Mouse (Mus musculus) forebrain, embryonic 11.5 days (tissue): Measurements from ENCODE around the gene Cdk2ap2. TPM values are rescaled to one million over a fixed set of nuclear protein-coding genes. Genes with fewer than 3 reads are reported as not detected.

Experiments
- ATAC-seq: fragments of 200-750 bp; cut with Nextera tagmentation; replicated peaks from 2 replicates; pipeline ENCODE4 v1.8.0; 2017; ENCODE audit warnings: moderate TSS enrichment; ENCODE audit not compliant: low FRiP score
- DNase-seq: peaks from one replicate; pipeline ENCODE4 v3.0.0-alpha.2; 2017; ENCODE audit warnings: low spot score
- H3K27ac ChIP-seq: fragments of 300-500 bp; sonication (generic); 2 replicates; pipeline ENCODE4 v1.5.1; 2014; ENCODE audit warnings: low read depth, low read length
- H3K27me3 ChIP-seq: fragments of 300-500 bp; sonication (generic); 2 replicates; pipeline ENCODE4 v1.6.1; 2014; ENCODE audit warnings: mild to moderate bottlenecking, low read length, mixed read lengths; ENCODE audit not compliant: control insufficient read depth, insufficient read depth
- H3K36me3 ChIP-seq: fragments of 300-500 bp; sonication (generic); 2 replicates; pipeline ENCODE4 v1.6.1; 2014; ENCODE audit warnings: mild to moderate bottlenecking, low read length, moderate library complexity, mixed read lengths; ENCODE audit not compliant: control insufficient read depth, insufficient read depth
- H3K4me1 ChIP-seq: fragments of 300-500 bp; sonication (generic); replicated peaks from 2 replicates; pipeline ENCODE4 v1.6.1; 2014; ENCODE audit warnings: low read length, mixed read lengths; ENCODE audit not compliant: control insufficient read depth, insufficient read depth
- H3K4me2 ChIP-seq: fragments of 300-500 bp; sonication (generic); 2 replicates; pipeline ENCODE4 v1.6.1; 2014; ENCODE audit warnings: low read depth, mild to moderate bottlenecking, low read length, moderate library complexity, mixed read lengths; ENCODE audit not compliant: severe bottlenecking
- H3K4me3 ChIP-seq: fragments of 300-500 bp; sonication (generic); 2 replicates; pipeline ENCODE4 v1.5.1; 2014; ENCODE audit warnings: low read depth, low read length
- H3K9ac ChIP-seq: fragments of 300-500 bp; sonication (generic); 2 replicates; pipeline ENCODE4 v1.6.1; 2014; ENCODE audit warnings: low read length
- H3K9me3 ChIP-seq: fragments of 300-500 bp; sonication (generic); 2 replicates; pipeline ENCODE4 v1.6.1; 2016; ENCODE audit warnings: low read length, mixed read lengths; ENCODE audit not compliant: control insufficient read depth
- WGBS: fragments of 180-500 bp; shearing (Covaris S2); extraction: QIAGEN DNeasy Blood & Tissue Kit; methylation state at CpG from one replicate; pipeline ENCODE4 v1.1.7; 2014; 5-methylcytosine and 5-hydroxymethylcytosine counted together
- polyA plus RNA-seq: library from polyadenylated mRNA; unstranded; fragments of >200 nt; fragmentation: Nextera tagmentation; extraction: Ambion mirVana; gene quantifications from 2 replicates; pipeline ENCODE4 v1.2.1, GENCODE M21; 2014

Gene Cdk2ap2
- polyA plus RNA-seq, 1 experiment from 2014 or later = 73.6 TPM

GRCm38 (mm10) chr19:4072706-4073424, 24.1 kb upstream of the Cdk2ap2 start:
- no peak for DNase-seq
- no peak for ATAC-seq
- no peak overlapping the region for H3K9ac ChIP-seq
- no peaks in the 10 kb centered on the region for H3K4me1 ChIP-seq
- WGBS = 74% methylated on average over 6 of the region's 6 CpGs
- H3K36me3 ChIP-seq = no peaks in the 10 kb centered on the region
- no peak overlapping the region for H3K4me2 ChIP-seq
- H3K9me3 ChIP-seq = no peaks in the 10 kb centered on the region
- no peak overlapping the region for H3K27ac ChIP-seq
- no peaks in the 10 kb centered on the region for H3K27me3 ChIP-seq
- no peak overlapping the region for H3K4me3 ChIP-seq

GRCm38 (mm10) chr19:4075531-4075930, 21.5 kb upstream of the Cdk2ap2 start:
- Histone ChIP-seq H3K9ac (no peak overlapping the region), H3K27me3 (no peaks in the 10 kb centered on the region), H3K27ac (no peak overlapping the region), H3K36me3 (no peaks in the 10 kb centered on the region), H3K4me3 (no peak overlapping the region), H3K4me2 (no peak overlapping the region), H3K4me1 (no peaks in the 10 kb centered on the region), H3K9me3 (no peaks in the 10 kb centered on the region)
- no peak for DNase-seq
- ATAC-seq = no peak
- WGBS = 88% methylated on average over 1 of the region's 1 CpGs

GRCm38 (mm10) chr19:4079594-4079993, 17.4 kb upstream of the Cdk2ap2 start:
- Histone ChIP-seq H3K4me2 (no peak overlapping the region), H3K4me3 (no peak overlapping the region), H3K9me3 (no peaks in the 10 kb centered on the region), H3K4me1 (no peaks in the 10 kb centered on the region), H3K27me3 (no peaks in the 10 kb centered on the region), H3K27ac (no peak overlapping the region), H3K36me3 (no peaks in the 10 kb centered on the region), H3K9ac (no peak overlapping the region)
- no peak for ATAC-seq
- WGBS = 83% methylated on average over 1 of the region's 1 CpGs
- peak; percentile 17 for DNase-seq

GRCm38 (mm10) chr19:4080511-4081009, 16.4 kb upstream of the Cdk2ap2 start:
- peak; percentile 42 for DNase-seq

GRCm38 (mm10) chr19:4081394-4081793, 15.6 kb upstream of the Cdk2ap2 start, which contains the start of gene Cabp2:
TSS of gene Cabp2 (plus strand) at chr19:4081578.
- no peak within 1 kb of the TSS for H3K4me2 ChIP-seq
- H3K4me1 ChIP-seq = no peaks in the 10 kb centered on the region
- ATAC-seq (no peak), DNase-seq (peak; percentile 42)
- H3K27ac ChIP-seq = no peak within 1 kb of the TSS
- no peaks in the 10 kb centered on the region for H3K36me3 ChIP-seq
- no peak within 1 kb of the TSS for H3K4me3 ChIP-seq
- no peaks in the 10 kb centered on the region for H3K9me3 ChIP-seq
- H3K9ac ChIP-seq = no peak within 1 kb of the TSS
- 70% methylated on average over 3 of the region's 3 CpGs for WGBS
- no peaks in the 10 kb centered on the region for H3K27me3 ChIP-seq

More at GRCm38 (mm10) chr19:4080511-4081009, 16.4 kb upstream of the Cdk2ap2 start:
- Histone ChIP-seq H3K9ac (no peak overlapping the region), H3K36me3 (no peaks in the 10 kb centered on the region), H3K27ac (no peak overlapping the region), H3K27me3 (no peaks in the 10 kb centered on the region), H3K4me3 (no peak overlapping the region), H3K9me3 (no peaks in the 10 kb centered on the region), H3K4me2 (no peak overlapping the region), H3K4me1 (no peaks in the 10 kb centered on the region)
- ATAC-seq = no peak
- 69% methylated on average over 8 of the region's 8 CpGs for WGBS

GRCm38 (mm10) chr19:4082219-4082965, 14.6 kb upstream of the Cdk2ap2 start:
- DNase-seq (peak; percentile 38), ATAC-seq (no peak)
- no peaks in the 10 kb centered on the region for H3K9me3 ChIP-seq
- no peak overlapping the region for H3K9ac ChIP-seq
- H3K36me3 ChIP-seq = no peaks in the 10 kb centered on the region
- no peaks in the 10 kb centered on the region for H3K27me3 ChIP-seq
- no peak overlapping the region for H3K4me3 ChIP-seq
- H3K4me1 ChIP-seq = no peaks in the 10 kb centered on the region
- 84% methylated on average over 11 of the region's 11 CpGs for WGBS
- no peak overlapping the region for H3K27ac ChIP-seq
- no peak overlapping the region for H3K4me2 ChIP-seq

GRCm38 (mm10) chr19:4083316-4083715, 13.7 kb upstream of the Cdk2ap2 start:
- no peaks in the 10 kb centered on the region for H3K9me3 ChIP-seq
- ATAC-seq (no peak), DNase-seq (peak; percentile 42)
- no peak overlapping the region for H3K9ac ChIP-seq
- 66% methylated on average over 7 of the region's 7 CpGs for WGBS
- H3K4me2 ChIP-seq = no peak overlapping the region
- no peak overlapping the region for H3K4me3 ChIP-seq
- no peaks in the 10 kb centered on the region for H3K27me3 ChIP-seq
- no peaks in the 10 kb centered on the region for H3K36me3 ChIP-seq
- H3K27ac ChIP-seq = no peak overlapping the region
- H3K4me1 ChIP-seq = no peaks in the 10 kb centered on the region

- DNase-seq (peak; percentile 51), ATAC-seq (no peak)
- Histone ChIP-seq H3K27ac (no peak overlapping the region), H3K4me2 (no peak overlapping the region), H3K36me3 (no peaks in the 10 kb centered on the region), H3K27me3 (no peaks in the 10 kb centered on the region), H3K9me3 (no peaks in the 10 kb centered on the region), H3K4me1 (no peaks in the 10 kb centered on the region), H3K9ac (no peak overlapping the region), H3K4me3 (no peak overlapping the region)
- WGBS = 28% methylated on average over 8 of the region's 8 CpGs
Observed at GRCm38 (mm10) chr19:4083826-4084225, 13.2 kb upstream of the Cdk2ap2 start.
